Mouse (Mus musculus) CD4-positive helper T cell, adult 2 months (primary cell): ENCODE measurements around the gene Peli2.

ENCODE experiments used
- DNase-seq: peaks from one replicate; pipeline ENCODE4 v3.0.0-alpha.2; 2012; ENCODE audit warnings: low read depth, missing footprints, low spot score

The Peli2 gene

DNA sequence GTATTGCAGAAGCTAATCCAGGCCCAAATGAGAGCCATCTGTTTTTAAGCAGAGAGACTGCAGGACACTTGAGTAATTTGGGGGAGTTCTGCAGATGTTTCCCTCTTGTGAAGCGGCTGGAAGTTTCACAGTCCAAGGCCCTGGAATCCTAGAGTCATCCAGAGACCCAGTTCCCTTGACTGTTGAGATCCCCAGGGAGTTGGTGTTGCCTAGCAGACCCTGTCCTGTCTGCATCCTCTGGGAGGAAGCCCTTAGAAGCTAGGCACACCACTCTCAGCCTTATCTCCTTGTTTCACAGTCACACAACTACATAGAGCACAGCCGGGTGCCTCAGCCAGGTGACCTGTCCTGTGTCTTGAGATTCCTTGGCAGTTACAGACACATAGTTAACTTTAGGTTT lies 30.9 kb downstream of the Peli2 start:
- DNase-seq = no peak

DNA sequence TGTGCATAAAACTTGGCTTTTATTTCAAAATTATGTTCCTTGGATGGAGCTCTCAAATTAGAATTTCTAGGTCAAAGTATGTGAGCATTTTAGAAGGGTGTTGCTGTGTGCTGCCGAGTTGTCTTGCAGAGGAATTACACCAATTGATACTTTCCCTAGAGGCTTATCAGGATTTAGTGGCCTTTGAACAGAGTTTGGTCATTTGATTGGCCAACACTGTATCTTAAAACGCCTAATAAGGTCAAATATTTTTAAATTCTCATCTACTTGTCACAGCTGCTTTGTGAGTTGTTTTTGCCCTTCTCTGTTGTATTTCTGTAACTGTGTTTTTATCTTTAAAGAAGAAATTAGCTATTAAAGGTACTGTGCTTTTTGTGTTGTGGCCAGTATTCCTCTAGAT lies 32.4 kb downstream of the Peli2 start:
- no peak for DNase-seq

DNA sequence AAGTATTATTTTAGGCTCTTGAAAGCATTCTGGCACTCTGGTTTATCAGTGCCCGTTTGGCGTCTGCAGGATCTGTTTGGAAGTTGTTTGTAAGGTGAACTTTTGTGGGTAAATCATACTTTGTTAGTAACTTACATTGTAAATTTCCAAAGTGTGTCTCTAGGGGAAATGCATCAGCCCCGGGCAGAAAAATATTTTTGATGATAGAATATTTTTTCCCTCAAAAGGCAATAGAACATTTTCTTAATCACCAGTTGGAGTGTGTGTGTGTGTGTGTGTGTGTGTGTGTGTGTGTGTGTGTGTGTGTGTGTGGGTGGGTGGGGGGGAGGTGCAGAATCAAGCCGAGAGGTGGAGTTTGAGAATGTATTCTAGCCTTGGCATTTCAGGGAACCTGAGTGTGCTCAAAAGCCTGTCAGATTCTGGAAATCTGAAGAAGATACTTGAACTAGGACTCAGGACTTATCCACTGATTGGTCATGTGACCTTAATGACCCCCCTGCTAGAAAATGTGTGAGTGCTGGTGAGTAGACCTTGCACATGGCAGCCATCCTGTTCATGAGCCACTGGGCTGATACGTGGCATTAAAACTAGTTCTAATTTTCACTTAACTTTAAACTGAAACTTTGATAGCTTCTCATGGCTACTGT lies 33.4 kb downstream of the Peli2 start:
- DNase-seq = no peak

DNA sequence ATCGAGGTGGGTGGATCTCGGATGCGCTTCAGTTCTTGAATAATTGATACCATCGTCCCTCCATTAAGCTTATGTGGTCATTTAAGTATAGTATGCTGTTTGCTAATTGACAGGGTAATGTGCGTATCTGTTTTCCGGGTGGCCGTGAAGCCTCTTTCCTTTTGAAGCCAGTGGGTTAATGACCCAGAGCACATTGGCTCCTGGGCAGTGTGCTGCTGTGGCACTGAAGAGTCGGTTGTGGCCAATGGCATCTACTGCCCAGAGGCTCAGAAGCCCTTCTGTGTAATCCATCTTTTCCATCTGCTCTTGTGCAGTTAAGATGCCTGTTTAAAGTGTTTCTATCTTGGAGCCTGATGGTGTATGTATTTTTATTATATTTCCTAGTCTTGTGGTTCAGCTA lies 34.0 kb downstream of the Peli2 start:
- DNase-seq = no peak

DNA sequence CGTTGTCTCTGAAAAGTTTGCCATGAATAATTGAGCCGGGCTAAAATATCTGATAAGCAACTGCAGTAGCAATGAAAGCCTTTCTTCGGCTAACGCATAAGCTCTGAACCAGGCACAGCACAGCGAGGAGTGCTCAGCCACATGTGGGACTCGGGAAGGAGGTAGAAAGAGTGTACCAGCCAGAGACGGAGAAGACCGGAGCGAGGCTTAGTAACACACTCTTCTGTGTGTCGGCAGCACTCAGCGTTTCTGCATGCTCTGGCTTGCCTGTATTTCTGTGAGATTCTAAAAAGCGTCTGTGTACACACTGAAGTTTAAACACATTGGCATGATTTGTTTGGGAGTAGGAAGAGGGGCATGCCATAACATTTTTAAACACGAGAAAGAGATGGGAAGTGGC lies 34.5 kb downstream of the Peli2 start:
- no peak for DNase-seq

DNA sequence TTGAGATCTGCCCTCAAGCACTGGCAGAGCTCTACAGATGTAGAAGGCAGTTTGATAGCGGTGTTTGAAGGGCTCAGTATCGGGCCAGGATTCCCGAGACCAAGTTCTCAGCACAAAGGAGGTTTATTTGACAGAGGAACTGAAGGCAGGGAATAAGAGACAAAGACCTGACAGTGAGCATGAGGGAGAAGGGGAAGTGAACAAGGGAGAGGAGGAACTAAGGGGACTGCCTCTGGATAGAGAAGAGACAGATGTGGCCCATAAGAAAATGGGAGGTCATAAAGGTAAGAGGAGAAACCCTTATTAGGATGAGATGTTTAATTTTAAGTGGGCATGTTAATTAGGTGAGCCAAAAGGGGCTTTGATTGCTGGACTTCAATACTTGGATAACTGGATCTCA lies 36.5 kb downstream of the Peli2 start:
- DNase-seq = no peak

DNA sequence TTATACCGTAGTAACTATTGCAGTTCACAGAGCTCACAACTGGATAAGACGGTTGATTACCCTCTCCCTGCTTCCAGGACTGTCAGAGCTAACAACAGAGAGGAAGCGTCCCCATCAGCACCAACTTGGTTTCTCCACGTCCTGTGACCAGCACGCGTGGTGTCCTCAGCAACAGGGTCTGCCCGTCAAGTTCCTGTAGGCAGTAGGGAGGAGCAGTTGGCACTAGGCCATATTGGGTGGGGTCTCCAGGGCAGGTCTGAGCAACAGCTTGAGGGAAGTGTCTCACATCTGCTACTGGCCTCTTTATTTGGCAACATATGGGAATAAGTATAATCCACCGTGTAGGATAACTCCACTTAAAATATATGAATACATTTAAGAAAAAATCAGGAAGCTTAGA lies 37.2 kb downstream of the Peli2 start:
- DNase-seq = no peak

DNA sequence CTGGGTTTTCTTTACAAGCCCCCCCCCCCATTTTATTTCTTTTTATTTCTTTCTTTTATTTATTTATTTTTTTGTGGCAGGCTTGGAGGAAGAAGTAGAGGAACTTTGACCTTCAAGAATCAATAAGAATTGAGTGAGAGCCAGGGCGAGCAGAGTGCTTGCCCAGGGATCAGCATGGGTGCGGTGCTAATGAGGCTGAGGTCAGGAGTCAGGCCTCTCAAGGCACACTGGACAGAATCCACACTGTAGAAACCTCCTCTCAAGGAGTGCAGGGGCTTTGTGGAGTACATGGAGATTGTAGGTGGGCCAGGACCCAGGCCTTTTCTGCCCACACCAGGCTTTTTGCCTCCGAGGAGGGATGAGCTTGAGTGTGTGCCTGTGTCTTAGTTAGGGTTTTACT lies 38.8 kb downstream of the Peli2 start:
- DNase-seq = no peak

DNA sequence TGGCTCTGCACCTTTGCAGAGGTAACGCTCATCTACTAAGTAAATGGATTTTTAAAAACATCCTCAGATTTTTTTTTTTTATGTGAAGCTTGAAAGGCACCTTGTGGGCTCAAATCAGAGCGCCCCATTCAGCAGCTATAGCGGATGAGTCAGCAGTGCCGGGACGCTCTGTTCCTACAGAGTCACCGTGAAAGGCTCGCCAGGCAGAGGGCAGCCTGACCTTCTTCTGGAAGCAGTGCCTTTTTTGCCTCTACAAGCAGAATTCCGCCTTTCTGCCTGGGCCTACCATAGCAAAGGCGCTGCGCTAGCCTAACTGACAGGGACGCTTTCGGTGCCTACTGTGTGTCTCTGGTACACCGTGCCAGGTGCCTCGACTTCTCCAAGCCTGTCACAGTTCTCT lies 41.8 kb downstream of the Peli2 start:
- DNase-seq = no peak

DNA sequence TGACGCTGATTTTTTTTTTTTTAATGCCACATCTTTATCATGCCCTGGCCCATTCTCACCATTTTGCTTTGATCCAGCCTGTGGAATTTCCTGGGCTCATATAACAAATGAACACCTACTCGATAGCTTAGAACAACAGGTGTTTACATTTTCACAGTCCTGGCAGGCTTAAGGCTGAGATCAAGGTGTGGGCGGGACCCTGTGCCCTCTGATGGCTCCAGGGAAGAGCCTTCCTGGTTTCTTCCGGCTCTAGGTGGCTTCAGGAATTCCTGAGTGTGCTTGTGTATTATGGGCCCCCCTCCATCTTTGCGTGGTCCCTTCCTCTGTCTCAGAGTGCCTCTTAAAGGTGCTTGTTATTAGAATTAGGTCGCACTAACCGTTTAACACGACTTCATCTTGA lies 44.3 kb downstream of the Peli2 start:
- no peak for DNase-seq

DNA sequence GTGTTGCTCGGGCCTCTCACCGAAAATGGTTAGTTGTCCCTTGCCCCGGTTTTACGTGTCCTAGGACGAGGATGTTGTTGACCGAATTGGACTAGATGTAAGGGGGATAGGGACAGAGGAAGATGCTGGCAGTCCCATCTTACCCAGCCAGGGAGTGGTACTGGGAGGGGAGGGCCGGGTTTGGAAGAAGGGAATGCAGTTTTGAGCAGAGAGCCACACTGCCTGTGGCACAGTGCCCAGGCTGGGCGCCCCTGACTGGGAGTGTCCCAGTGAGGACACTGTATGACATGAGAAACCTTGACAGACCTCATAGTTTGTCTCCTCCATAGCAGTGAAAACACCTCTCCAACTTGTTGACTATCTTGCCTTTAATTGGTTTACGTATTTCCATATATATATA lies 45.8 kb downstream of the Peli2 start:
- DNase-seq = no peak

DNA sequence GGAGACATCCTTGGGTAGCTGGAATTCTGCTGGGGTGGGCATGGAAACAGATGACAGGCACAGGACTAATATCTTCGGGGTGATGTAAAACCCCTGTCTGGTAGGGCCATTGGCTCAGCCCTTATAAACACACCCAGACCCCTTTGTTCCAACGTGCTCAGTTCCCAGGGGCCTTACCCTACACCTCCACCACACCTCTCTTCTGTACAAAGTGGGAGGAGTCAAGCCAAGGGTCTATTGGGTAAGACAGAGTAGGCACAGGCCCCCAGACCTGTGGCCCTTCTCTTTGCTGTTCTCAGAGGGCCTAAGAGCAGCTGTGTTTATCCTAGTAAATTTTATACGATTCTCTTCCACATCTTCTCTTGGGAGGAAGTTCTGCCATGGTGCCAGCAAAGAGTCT lies 46.4 kb downstream of the Peli2 start:
- no peak for DNase-seq

DNA sequence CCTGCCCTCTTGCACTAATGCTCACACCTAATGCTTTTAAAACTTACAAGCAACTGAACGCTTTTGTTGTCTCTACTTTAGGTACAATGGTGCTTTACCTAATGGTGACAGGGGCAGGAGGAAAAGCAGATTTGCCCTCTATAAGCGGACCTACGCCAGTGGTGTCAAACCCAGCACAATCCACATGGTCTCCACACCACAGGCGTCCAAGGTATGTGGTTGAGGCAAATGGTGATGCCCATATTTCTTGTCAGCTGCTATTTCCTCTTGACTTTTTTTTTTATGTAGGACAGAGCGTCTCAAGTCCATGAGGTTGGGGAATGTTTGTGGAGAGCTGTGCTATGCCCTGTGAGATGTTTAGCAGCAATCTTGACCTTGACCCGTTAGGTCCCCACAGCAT lies 47.5 kb downstream of the Peli2 start:
- DNase-seq = no peak

DNA sequence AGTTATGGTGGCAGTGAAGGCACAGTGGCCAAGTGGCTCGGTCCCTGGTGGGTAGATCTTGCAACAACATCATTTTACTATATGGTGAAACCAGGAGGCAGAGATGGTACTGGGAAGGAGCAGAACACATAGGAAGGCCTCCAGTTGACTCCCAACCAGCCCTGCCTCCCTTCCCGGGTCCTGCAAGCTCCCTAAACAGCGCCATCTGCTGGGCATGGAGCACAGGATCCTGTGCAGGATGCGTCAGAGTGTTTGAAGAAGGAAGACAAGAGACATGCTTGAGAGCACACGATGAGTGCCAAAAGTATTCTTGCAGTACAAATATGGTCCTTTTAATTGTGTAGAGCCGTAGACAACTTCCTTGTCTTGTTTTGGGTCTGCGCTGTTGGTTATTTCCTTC lies 49.3 kb downstream of the Peli2 start:
- no peak for DNase-seq

DNA sequence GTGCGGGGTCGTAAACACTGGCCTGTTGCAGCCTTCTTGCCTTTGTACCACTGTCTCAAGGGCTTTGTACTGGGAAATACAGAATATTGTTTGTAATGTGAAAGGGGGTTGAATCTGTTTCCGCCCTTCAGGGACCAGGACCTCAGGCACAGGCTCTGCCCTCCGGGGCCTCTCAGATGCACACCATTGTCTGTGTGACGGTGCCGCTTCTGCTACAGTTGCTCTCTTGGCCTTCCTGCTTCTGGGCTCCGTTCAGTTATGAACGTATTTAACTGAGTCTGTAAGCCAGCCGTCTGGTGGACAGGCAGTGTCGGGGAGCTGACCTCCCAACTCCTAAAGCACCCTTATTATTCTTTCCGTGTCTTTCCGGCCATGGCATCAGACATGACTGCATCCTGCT lies 50.6 kb downstream of the Peli2 start:
- DNase-seq = no peak

DNA sequence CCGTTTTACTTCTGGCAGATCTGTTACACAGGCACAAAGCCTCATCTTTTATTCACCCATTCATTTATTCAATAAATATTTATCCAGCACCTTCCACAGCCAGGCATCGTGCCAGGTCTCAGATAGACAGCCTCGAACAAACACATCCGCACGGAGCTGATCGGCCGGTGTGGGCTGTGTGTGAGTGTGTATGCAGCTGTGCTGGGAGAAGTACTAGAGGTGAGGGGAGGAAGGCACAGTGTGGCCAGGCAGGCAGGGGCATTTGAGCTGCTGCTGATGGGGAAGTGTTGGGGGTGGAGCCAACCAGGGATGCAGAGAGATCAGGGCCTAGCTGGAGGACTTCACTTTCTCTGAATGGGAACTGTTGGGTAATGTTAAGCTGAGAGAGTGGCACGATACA lies 51.4 kb downstream of the Peli2 start:
- DNase-seq = no peak

DNA sequence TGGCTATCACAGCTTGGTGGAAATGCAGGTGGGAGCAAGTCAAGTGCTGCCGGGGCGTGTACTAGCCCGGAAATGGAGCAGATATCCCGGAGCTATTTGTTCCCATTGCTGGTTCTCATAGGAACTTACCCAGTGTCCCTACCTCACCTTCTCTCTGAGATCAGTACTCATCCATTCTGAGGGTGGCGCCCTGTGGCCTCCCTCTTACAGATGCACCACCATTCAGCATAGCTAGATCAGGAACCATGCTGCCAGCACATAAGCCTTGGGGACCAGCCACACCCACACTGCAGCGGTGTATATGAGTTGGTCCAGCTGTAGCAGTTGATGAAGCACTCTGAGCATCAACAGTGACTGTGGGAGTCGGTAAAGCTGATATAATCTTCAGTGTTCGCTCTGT lies 52.3 kb downstream of the Peli2 start:
- no peak for DNase-seq

DNA sequence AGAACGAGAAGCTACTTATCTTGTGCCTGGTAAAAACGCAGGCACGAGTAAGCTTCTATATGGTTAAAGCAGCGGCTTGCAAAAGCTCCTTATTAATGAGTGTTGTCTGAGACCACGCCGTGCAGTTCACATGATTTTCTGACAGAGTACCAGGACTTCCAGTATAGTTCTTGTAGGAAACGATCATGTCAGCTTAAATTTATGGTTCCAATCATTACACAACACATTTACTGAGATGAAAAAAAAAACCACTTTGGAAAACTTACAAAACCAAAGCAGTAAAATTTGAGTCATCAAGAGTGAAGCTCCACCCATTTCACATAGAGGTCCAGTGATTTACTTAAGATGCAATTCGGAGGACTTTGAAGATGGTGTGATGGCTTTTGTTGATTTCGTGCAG lies 53.2 kb downstream of the Peli2 start:
- no peak for DNase-seq

DNA sequence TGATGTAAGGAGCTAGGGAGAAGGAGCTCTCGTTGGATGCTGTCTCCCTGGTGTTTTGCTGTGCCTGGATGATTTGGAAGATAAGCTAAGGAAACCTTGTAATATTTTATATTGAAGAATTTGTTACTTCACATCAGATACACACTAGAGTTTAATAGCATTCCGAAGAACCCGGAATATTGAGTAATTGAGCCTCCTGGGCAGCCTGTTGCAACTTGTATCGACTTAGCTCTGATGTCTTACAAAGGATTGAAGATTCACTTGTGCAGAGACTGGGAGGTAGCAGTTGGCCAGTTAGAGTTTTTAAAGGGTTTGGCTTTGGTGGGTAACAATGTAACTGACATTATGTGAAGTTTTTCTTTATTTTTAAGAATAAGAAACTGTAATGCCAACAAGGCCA lies 53.7 kb downstream of the Peli2 start:
- no peak for DNase-seq

DNA sequence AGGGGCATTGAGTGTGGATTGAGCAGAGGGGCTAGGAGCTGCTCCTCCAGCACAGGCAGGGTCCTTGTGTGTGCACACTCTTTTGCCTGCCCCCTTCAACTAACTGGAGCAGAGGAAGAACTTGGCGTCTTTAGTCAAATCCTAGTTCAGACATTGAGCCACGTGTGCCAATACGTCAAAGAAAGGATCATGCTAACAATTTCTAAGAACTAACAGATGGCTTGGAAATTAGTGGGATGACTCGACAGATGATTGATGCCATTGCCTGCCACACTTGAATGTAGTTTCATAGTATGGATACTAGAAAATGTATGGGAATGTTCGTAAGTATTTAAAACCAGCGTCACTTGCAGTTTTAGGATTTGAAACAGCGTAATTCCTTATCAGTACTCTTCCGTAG lies 54.5 kb downstream of the Peli2 start:
- no peak for DNase-seq

DNA sequence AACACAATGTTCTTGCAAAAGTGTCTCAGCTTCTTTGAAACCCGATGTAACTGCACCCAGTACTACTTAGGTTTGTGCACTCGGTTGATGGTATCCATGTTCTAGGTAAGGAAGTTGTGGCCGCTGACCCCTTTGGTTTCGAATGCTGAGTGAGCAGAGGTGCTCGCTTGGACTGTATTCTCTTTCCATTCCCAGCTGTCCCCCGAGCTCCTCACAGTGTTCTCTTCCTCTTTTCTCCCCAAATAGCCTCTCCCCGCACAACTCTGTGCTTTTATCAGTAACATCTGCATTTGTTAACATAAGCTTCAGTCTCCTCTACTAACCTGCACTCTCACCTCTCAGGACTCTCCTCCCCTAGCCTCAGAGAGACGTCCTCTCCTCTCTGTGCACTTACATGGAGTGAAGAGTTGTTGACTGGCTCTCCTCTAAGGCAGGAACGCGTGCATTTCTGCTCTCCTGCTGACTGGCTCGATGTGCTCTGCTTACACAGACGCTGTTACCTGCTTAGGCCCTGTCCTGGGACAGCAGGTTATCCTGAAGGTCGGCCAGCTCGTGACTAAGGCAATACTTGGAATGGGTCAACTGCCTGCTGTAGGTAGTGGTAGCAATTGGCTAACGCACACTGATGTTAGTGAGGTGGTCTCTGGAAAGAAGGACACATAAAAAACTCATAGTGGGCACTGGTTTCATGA lies 57.8 kb downstream of the Peli2 start:
- no peak for DNase-seq

DNA sequence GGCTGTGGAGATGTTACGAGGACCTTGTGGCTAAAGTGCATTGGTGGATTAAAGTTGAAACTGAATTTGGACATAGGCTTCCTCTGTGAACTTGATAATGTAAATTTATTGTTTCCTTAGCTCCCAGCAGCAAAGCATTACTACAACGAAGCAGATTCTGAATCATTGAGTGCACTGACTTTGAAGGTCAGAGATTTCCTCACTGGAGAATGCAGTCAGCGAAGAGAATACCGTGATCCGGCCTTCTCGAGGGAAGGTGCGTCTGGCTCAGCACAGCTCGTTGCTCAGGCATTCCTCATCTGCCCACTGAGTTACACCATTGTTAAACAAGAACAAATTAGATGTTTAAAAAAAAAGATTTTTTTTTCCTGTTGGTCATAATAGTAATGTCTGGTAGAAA lies 58.4 kb downstream of the Peli2 start:
- no peak for DNase-seq

DNA sequence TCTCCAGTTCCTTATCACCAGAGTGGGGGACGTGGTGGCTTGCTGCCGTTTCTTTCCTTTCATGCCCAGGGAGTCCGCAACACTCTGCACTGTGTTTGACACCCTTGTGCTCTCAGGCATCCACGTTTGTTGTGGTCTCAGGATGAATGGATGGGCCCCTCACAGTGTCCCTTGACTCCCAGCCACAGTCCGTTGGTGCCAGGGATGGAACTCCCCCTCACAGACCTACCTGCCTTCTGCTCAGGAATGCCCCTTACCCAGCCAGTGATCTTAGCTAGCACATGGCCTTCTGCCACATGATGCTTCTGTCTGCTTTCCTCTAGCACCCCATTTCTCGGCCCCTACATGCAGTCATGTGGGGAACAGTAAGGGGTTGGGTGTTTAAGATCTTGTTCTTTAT lies 65.7 kb downstream of the Peli2 start:
- DNase-seq = no peak

DNA sequence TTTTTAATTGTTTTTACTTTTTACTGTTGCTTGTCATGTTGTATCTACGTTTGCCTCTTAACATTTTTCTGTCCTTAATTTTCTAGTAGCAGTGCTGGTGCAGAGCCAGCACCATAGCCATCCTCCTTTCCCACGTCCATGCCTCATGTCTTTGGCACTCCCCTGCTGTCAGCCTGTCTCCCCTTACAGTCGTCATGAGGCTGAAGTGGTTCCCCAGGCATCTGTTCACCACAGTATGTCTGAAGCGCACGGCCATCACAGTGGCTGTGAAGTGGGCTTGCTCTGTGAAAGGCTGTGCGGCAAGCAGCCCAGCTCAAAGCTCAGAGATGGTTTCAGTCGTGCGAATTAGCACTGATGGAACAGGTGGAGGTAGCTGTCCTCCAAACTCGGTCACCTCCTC lies 66.5 kb downstream of the Peli2 start:
- DNase-seq = no peak
